Mouse (Mus musculus): Measurements from ENCODE around the gene Dgki. TPM values are rescaled to one million over a fixed set of nuclear protein-coding genes. Genes with fewer than 3 reads are reported as not detected.

Dgki gene
- polyA plus RNA-seq, 1 experiment from 2014 or later: 0.67 TPM

GRCm38 (mm10) chr6:37222947-37223510 is 77.0 kb downstream of the Dgki start:
- H3K4me2 ChIP-seq (replicated peaks): no peak overlapping the region
- no peak for ATAC-seq
- no peaks in the 10 kb centered on the region for H3K4me1 ChIP-seq (replicated peaks)
- H3K27me3 ChIP-seq (replicated peaks): no peaks in the 10 kb centered on the region
- H3K9ac ChIP-seq: no peak overlapping the region
- H3K27ac ChIP-seq: no peak overlapping the region
- H3K9me3 ChIP-seq: no peaks in the 10 kb centered on the region
- no peaks in the 10 kb centered on the region for H3K36me3 ChIP-seq
- no peak overlapping the region for H3K4me3 ChIP-seq (replicated peaks)
- 62% methylated on average over 7 of the region's 7 CpGs for WGBS

GRCm38 (mm10) chr6:37222016-37222415 is 78.0 kb downstream of the Dgki start:
- WGBS: 54% methylated on average over 6 of the region's 6 CpGs
- Histone ChIP-seq H3K9me3 (no peaks in the 10 kb centered on the region), H3K4me3 (replicated peaks) (no peak overlapping the region), H3K27ac (no peak overlapping the region), H3K4me1 (replicated peaks) (no peaks in the 10 kb centered on the region), H3K4me2 (replicated peaks) (no peak overlapping the region), H3K9ac (no peak overlapping the region), H3K36me3 (no peaks in the 10 kb centered on the region), H3K27me3 (replicated peaks) (no peaks in the 10 kb centered on the region)
- ATAC-seq: no peak

- Histone ChIP-seq H3K27ac (no peak overlapping the region), H3K4me1 (replicated peaks) (peaks cover 4% of the 10 kb centered on the region; the same call in 1 of the 2 replicates), H3K9ac (no peak overlapping the region), H3K36me3 (no peaks in the 10 kb centered on the region), H3K27me3 (replicated peaks) (no peaks in the 10 kb centered on the region), H3K9me3 (no peaks in the 10 kb centered on the region), H3K4me2 (replicated peaks) (no peak overlapping the region), H3K4me3 (replicated peaks) (no peak overlapping the region)
- 60% methylated on average over 4 of the region's 4 CpGs for WGBS
- peak; percentile 52 for ATAC-seq
These were observed 80.9 kb downstream of the Dgki start for GRCm38 (mm10) chr6:37219110-37219509.

- H3K9me3 ChIP-seq: no peaks in the 10 kb centered on the region
- no peak overlapping the region for H3K4me2 ChIP-seq (replicated peaks)
- no peak overlapping the region for H3K9ac ChIP-seq
- H3K4me1 ChIP-seq (replicated peaks): peaks cover 7% of the 10 kb centered on the region; the same call in 1 of the 2 replicates
- 45% methylated on average over 4 of the region's 4 CpGs for WGBS
- H3K27me3 ChIP-seq (replicated peaks): no peaks in the 10 kb centered on the region
- no peak overlapping the region for H3K27ac ChIP-seq
- no peak overlapping the region for H3K4me3 ChIP-seq (replicated peaks)
- peak; percentile 28; the same call in 1 of the 2 replicates for ATAC-seq
- no peaks in the 10 kb centered on the region for H3K36me3 ChIP-seq
These were observed 83.6 kb downstream of the Dgki start for GRCm38 (mm10) chr6:37216342-37216763.

GRCm38 (mm10) chr6:37215655-37216054 is 84.3 kb downstream of the Dgki start:
- WGBS: 33% methylated on average over 10 of the region's 10 CpGs

GRCm38 (mm10) chr6:37212930-37213329 is 87.1 kb downstream of the Dgki start:
- 58% methylated on average over 4 of the region's 4 CpGs for WGBS
- ATAC-seq: no peak

More at GRCm38 (mm10) chr6:37215655-37216054, 84.3 kb downstream of the Dgki start:
- Histone ChIP-seq H3K9me3 (no peaks in the 10 kb centered on the region), H3K27me3 (replicated peaks) (no peaks in the 10 kb centered on the region), H3K36me3 (no peaks in the 10 kb centered on the region), H3K4me2 (replicated peaks) (no peak overlapping the region), H3K4me1 (replicated peaks) (peaks cover 7% of the 10 kb centered on the region; the same call in 1 of the 2 replicates), H3K4me3 (replicated peaks) (no peak overlapping the region), H3K9ac (no peak overlapping the region), H3K27ac (no peak overlapping the region)
- no peak for ATAC-seq

GRCm38 (mm10) chr6:37211545-37212247 is 88.3 kb downstream of the Dgki start:
- WGBS: 61% methylated on average over 9 of the region's 9 CpGs
- H3K9ac ChIP-seq: no peak overlapping the region
- H3K9me3 ChIP-seq: no peaks in the 10 kb centered on the region
- H3K27ac ChIP-seq: no peak overlapping the region
- no peaks in the 10 kb centered on the region for H3K27me3 ChIP-seq (replicated peaks)
- no peak overlapping the region for H3K4me2 ChIP-seq (replicated peaks)
- peaks cover 7% of the 10 kb centered on the region; the same call in 1 of the 2 replicates for H3K4me1 ChIP-seq (replicated peaks)
- H3K4me3 ChIP-seq (replicated peaks): no peak overlapping the region
- ATAC-seq: no peak
- H3K36me3 ChIP-seq: no peaks in the 10 kb centered on the region

More at GRCm38 (mm10) chr6:37212930-37213329, 87.1 kb downstream of the Dgki start:
- H3K4me1 ChIP-seq (replicated peaks): peaks cover 7% of the 10 kb centered on the region; the same call in 1 of the 2 replicates
- H3K27ac ChIP-seq: no peak overlapping the region
- no peak overlapping the region for H3K9ac ChIP-seq
- H3K9me3 ChIP-seq: no peaks in the 10 kb centered on the region
- no peak overlapping the region for H3K4me3 ChIP-seq (replicated peaks)
- no peak overlapping the region for H3K4me2 ChIP-seq (replicated peaks)
- H3K27me3 ChIP-seq (replicated peaks): no peaks in the 10 kb centered on the region
- H3K36me3 ChIP-seq: no peaks in the 10 kb centered on the region

GRCm38 (mm10) chr6:37202901-37203300 is 97.1 kb downstream of the Dgki start:
- 53% methylated on average over 4 of the region's 4 CpGs for WGBS
- Histone ChIP-seq H3K27me3 (replicated peaks) (no peaks in the 10 kb centered on the region; the same call in 1 of the 2 replicates), H3K4me3 (replicated peaks) (no peak overlapping the region), H3K4me2 (replicated peaks) (no peak overlapping the region), H3K9ac (no peak overlapping the region), H3K9me3 (no peaks in the 10 kb centered on the region), H3K4me1 (replicated peaks) (no peaks in the 10 kb centered on the region), H3K27ac (no peak overlapping the region), H3K36me3 (no peaks in the 10 kb centered on the region)
- no peak for ATAC-seq

GRCm38 (mm10) chr6:37200840-37201239 is 99.1 kb downstream of the Dgki start:
- no peak for ATAC-seq
- no peaks in the 10 kb centered on the region for H3K36me3 ChIP-seq
- H3K4me2 ChIP-seq (replicated peaks): no peak overlapping the region
- 84% methylated on average over 5 of the region's 5 CpGs for WGBS
- H3K9me3 ChIP-seq: no peaks in the 10 kb centered on the region
- no peaks in the 10 kb centered on the region; the same call in 1 of the 2 replicates for H3K27me3 ChIP-seq (replicated peaks)
- no peak overlapping the region for H3K4me3 ChIP-seq (replicated peaks)
- no peak overlapping the region for H3K9ac ChIP-seq
- no peaks in the 10 kb centered on the region for H3K4me1 ChIP-seq (replicated peaks)
- H3K27ac ChIP-seq: no peak overlapping the region

- Histone ChIP-seq H3K27me3 (replicated peaks) (no peaks in the 10 kb centered on the region; the same call in 1 of the 2 replicates), H3K4me3 (replicated peaks) (no peak overlapping the region), H3K4me1 (replicated peaks) (no peaks in the 10 kb centered on the region), H3K9me3 (no peaks in the 10 kb centered on the region), H3K4me2 (replicated peaks) (no peak overlapping the region), H3K36me3 (no peaks in the 10 kb centered on the region), H3K9ac (no peak overlapping the region), H3K27ac (no peak overlapping the region)
- no peak for ATAC-seq
- 84% methylated on average over 3 of the region's 3 CpGs for WGBS
These were observed 100.5 kb downstream of the Dgki start for GRCm38 (mm10) chr6:37199502-37199901.

GRCm38 (mm10) chr6:37197745-37198144 is 102.2 kb downstream of the Dgki start:
- Histone ChIP-seq H3K9me3 (no peaks in the 10 kb centered on the region), H3K4me3 (replicated peaks) (no peak overlapping the region), H3K27ac (no peak overlapping the region), H3K36me3 (no peaks in the 10 kb centered on the region), H3K4me1 (replicated peaks) (no peaks in the 10 kb centered on the region), H3K27me3 (replicated peaks) (no peaks in the 10 kb centered on the region; the same call in 1 of the 2 replicates), H3K4me2 (replicated peaks) (no peak overlapping the region), H3K9ac (no peak overlapping the region)
- no peak for ATAC-seq
- 46% methylated on average over 13 of the region's 13 CpGs for WGBS

- no peak overlapping the region for H3K4me3 ChIP-seq (replicated peaks)
- H3K36me3 ChIP-seq: no peaks in the 10 kb centered on the region
- H3K4me1 ChIP-seq (replicated peaks): no peaks in the 10 kb centered on the region
- H3K27ac ChIP-seq: no peak overlapping the region
- ATAC-seq: no peak
- H3K4me2 ChIP-seq (replicated peaks): no peak overlapping the region
- H3K27me3 ChIP-seq (replicated peaks): no peaks in the 10 kb centered on the region; the same call in 1 of the 2 replicates
- H3K9me3 ChIP-seq: no peaks in the 10 kb centered on the region
- no peak overlapping the region for H3K9ac ChIP-seq
- 85% methylated on average over 5 of the region's 5 CpGs for WGBS
These were observed 103.1 kb downstream of the Dgki start for GRCm38 (mm10) chr6:37196870-37197269.
